9 mouse cellular contexts compared by ENCODE assay signal in genomic region chr7:70287891-70288421, GRCm38 (mm10).
DNase-seq lines count a peak whose midpoint lies in the region; ATAC-seq and TF ChIP-seq lines count a peak whose summit lies in the region.
"Had no signal": no experiment of that assay in that cellular context is flagged by ENCODE, and none has a peak within 500 bp of the region (broad histone marks: within the 10 kb centered on the region; RNA-seq: fewer than 3 reads in every experiment).

No protein-coding gene starts in this region.

- peak overlapping the region; percentile 35 for H3K4me2 ChIP-seq in lung, postnatal 0 days (replicated peaks; ENCODE audit: low read depth, low read length)
- H3K4me2 ChIP-seq in forebrain, postnatal 0 days (ENCODE audit: low read depth): peak overlapping the region; percentile 21
- peak overlapping the region; percentile 46 for H3K4me2 ChIP-seq in limb, embryonic 11.5 days (ENCODE audit: low read depth, severe bottlenecking)
- H3K4me2 ChIP-seq in stomach, embryonic 15.5 days: peak overlapping the region; percentile 57

- no peak overlapping the region for H3K9ac ChIP-seq in lung, postnatal 0 days (replicated peaks; ENCODE audit: low read depth)
- H3K9ac ChIP-seq in forebrain, postnatal 0 days: no peak overlapping the region
- H3K9ac ChIP-seq in limb, embryonic 11.5 days (ENCODE audit: low read length): no peak overlapping the region
- no peak overlapping the region; the same call in 1 of the 2 replicates for H3K9ac ChIP-seq in stomach, embryonic 15.5 days

- no peak for TF ChIP-seq EP300 in lung, postnatal 0 days (IDR thresholded peaks at IDR 0.05)

- TF ChIP-seq CTCF in lung, postnatal 0 days (IDR thresholded peaks at IDR 0.05): no peak
- TF ChIP-seq CTCF in forebrain, postnatal 0 days (IDR thresholded peaks at IDR 0.05; ENCODE audit: low read depth): no peak
- TF ChIP-seq CTCF in thymus, adult 2 months (IDR thresholded peaks at IDR 0.05; ENCODE audit: borderline replicate concordance, control insufficient read depth, extremely low read depth, insufficient read depth, low read length, poor library complexity): no peak

- 1% methylated on average over 27 of the region's 29 CpGs for WGBS in lung, postnatal 0 days
- 2% methylated on average over 29 of the region's 29 CpGs for WGBS in forebrain, postnatal 0 days
- WGBS in limb, embryonic 11.5 days: 0% methylated on average over 29 of the region's 29 CpGs
- WGBS in stomach, embryonic 15.5 days: 1% methylated on average over 29 of the region's 29 CpGs
- 4% methylated on average over 29 of the region's 29 CpGs for WGBS in thymus, adult 2 months

- no peaks in the 10 kb centered on the region for H3K36me3 ChIP-seq in lung, postnatal 0 days (ENCODE audit: insufficient read depth, low read length)
- no peaks in the 10 kb centered on the region for H3K36me3 ChIP-seq in forebrain, postnatal 0 days (ENCODE audit: insufficient read depth)
- H3K36me3 ChIP-seq in limb, embryonic 11.5 days (ENCODE audit: control insufficient read depth, insufficient read depth, low read length): no peaks in the 10 kb centered on the region
- no peaks in the 10 kb centered on the region for H3K36me3 ChIP-seq in stomach, embryonic 15.5 days
- H3K36me3 ChIP-seq in thymus, adult 2 months (ENCODE audit: control insufficient read depth, insufficient read depth, low read length): no peaks in the 10 kb centered on the region

- no peak for TF ChIP-seq POLR2A in thymus, adult 2 months (IDR thresholded peaks at IDR 0.05; ENCODE audit: control insufficient read depth, extremely low read depth, insufficient read depth, low read length, poor library complexity)

- peaks cover 50% of the 10 kb centered on the region for H3K27me3 ChIP-seq in lung, postnatal 0 days (replicated peaks; ENCODE audit: insufficient read depth, low read length)
- peaks cover 76% of the 10 kb centered on the region for H3K27me3 ChIP-seq in forebrain, postnatal 0 days (ENCODE audit: insufficient read depth, low read length)
- peaks cover 45% of the 10 kb centered on the region for H3K27me3 ChIP-seq in limb, embryonic 11.5 days (ENCODE audit: control insufficient read depth, insufficient read depth, low read length)
- H3K27me3 ChIP-seq in stomach, embryonic 15.5 days (replicated peaks): peaks cover 43% of the 10 kb centered on the region
- no peaks in the 10 kb centered on the region; the same call in 1 of the 2 replicates for H3K27me3 ChIP-seq in thymus, adult 2 months (ENCODE audit: control insufficient read depth, insufficient read depth, low read length)

- no peak for ATAC-seq in lung, postnatal 0 days
- no peak for ATAC-seq in forebrain, postnatal 0 days
- no peak for ATAC-seq in limb, embryonic 11.5 days (ENCODE audit: insufficient number of reproducible peaks, low FRiP score, low TSS enrichment, low read depth)
- ATAC-seq in stomach, embryonic 15.5 days (ENCODE audit: insufficient read depth, low FRiP score, low read depth): no peak

- H3K9me3 ChIP-seq in lung, postnatal 0 days (ENCODE audit: low read length): no peaks in the 10 kb centered on the region
- H3K9me3 ChIP-seq in forebrain, postnatal 0 days (ENCODE audit: low read length): no peaks in the 10 kb centered on the region
- no peaks in the 10 kb centered on the region for H3K9me3 ChIP-seq in limb, embryonic 11.5 days (ENCODE audit: control insufficient read depth, low read length)
- H3K9me3 ChIP-seq in stomach, embryonic 15.5 days: no peaks in the 10 kb centered on the region

- H3K4me3 ChIP-seq in lung, postnatal 0 days (ENCODE audit: low read depth, low read length): peak overlapping the region; percentile 10; the same call in 1 of the 2 replicates
- no peak overlapping the region for H3K4me3 ChIP-seq in forebrain, postnatal 0 days (ENCODE audit: low read depth, low read length)
- H3K4me3 ChIP-seq in limb, embryonic 11.5 days (ENCODE audit: low read depth, low read length): peak overlapping the region; percentile 16; the same call in 1 of the 2 replicates
- peak overlapping the region; percentile 31 for H3K4me3 ChIP-seq in stomach, embryonic 15.5 days (replicated peaks)
- H3K4me3 ChIP-seq in thymus, adult 2 months (ENCODE audit: control insufficient read depth, insufficient read depth, low read length): no peak overlapping the region

- DNase-seq in lung, postnatal 0 days (ENCODE audit: low spot score): no peak
- no peak for DNase-seq in lung, postnatal 25 days (ENCODE audit: low spot score)
- DNase-seq in forebrain, postnatal 0 days: no peak
- DNase-seq in limb, embryonic 11.5 days (ENCODE audit: low spot score): peak; percentile 61
- no peak for DNase-seq in layer of hippocampus, adult 8-10 months (ENCODE audit: low spot score in 2 of 2)
- DNase-seq in thymus, adult 2 months: no peak
- DNase-seq in thymus, postnatal 0 days (ENCODE audit: low spot score): no peak

- H3K27ac ChIP-seq in lung, postnatal 0 days (ENCODE audit: low read length): no peak overlapping the region
- no peak overlapping the region for H3K27ac ChIP-seq in forebrain, postnatal 0 days (ENCODE audit: low read depth, low read length)
- no peak overlapping the region for H3K27ac ChIP-seq in limb, embryonic 11.5 days (replicated peaks; ENCODE audit: low read depth, low read length)
- H3K27ac ChIP-seq in stomach, embryonic 15.5 days: no peak overlapping the region
- H3K27ac ChIP-seq in thymus, adult 2 months (ENCODE audit: control insufficient read depth, insufficient read depth, low read length): no peak overlapping the region
- H3K27ac ChIP-seq: macrophage had no signal

- no peaks in the 10 kb centered on the region for H3K4me1 ChIP-seq in lung, postnatal 0 days (ENCODE audit: insufficient read depth, low read depth, low read length)
- H3K4me1 ChIP-seq in forebrain, postnatal 0 days (ENCODE audit: insufficient read depth): no peaks in the 10 kb centered on the region
- no peaks in the 10 kb centered on the region; the same call in 1 of the 2 replicates for H3K4me1 ChIP-seq in limb, embryonic 11.5 days (ENCODE audit: control insufficient read depth, insufficient read depth, low read length)
- peaks cover 7% of the 10 kb centered on the region for H3K4me1 ChIP-seq in stomach, embryonic 15.5 days
- H3K4me1 ChIP-seq in thymus, adult 2 months (replicated peaks; ENCODE audit: control insufficient read depth, insufficient read depth, low read length): no peaks in the 10 kb centered on the region

Comparison
In these comparisons a context has a peak if more than half of its experiments do, and no peak if none do; other contexts are left out.
1. H3K4me3 ChIP-seq: peak in lung, postnatal 0 days (single experiment), limb, embryonic 11.5 days (single experiment) and stomach, embryonic 15.5 days (single experiment); none in forebrain, postnatal 0 days (single experiment) and thymus, adult 2 months (single experiment).
2. Peak in every context shown above with its lines, with median percentiles within 50 percentile points of each other: H3K4me2 ChIP-seq.